Mouse (Mus musculus) cerebellum, adult 9-11 months (tissue): ENCODE data around the gene Mgat4b.
"Not testable (repeated sequence)": the region's sequence is repeated elsewhere in the genome, so short reads cannot be mapped to it uniquely, and the experiment has no call there.

Experiments used
- DNase-seq: peaks from one replicate; pipeline ENCODE4 v3.0.0; 2022

Gene Mgat4b

DNA sequence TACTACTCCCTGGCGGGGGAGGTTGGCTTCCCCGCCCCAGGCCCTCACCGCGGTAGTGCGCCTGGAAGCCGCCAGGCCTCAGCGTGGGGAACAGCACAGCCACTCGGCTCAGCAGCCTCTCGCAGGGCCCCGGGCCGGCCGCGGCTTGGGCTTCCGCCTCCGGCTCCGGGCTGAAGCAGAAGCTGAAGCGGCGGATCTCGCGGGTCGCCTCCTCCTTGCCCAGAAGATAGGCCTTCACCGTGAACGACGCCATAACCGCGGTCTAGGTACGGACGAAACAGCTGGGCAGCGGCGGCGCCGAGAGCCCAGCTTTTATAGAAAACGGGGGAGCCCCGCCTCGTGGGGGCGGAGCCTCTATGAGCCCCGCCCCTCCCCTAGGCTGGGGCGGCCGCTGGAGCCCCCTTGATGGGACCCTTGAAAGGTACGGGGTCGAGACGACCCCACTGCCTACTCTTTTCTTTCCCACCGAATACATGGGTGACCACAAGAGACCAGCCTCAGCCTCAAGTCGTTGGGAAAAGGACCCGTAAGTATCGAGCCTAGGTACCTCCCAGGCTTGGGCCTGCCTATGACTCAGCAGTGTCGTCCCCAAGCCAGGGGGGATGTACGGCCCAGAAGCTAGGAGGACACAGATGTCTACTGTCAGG is at the start of gene Mgat4b, which contains the start of gene Sqstm1:
Gene Mgat4b, plus strand, starts transcription at position 386 of the 647 bp plus-strand sequence.
Gene Sqstm1, minus strand, starts transcription at position 323 of the 647 bp plus-strand sequence.
- DNase-seq, result peak; percentile 84

DNA sequence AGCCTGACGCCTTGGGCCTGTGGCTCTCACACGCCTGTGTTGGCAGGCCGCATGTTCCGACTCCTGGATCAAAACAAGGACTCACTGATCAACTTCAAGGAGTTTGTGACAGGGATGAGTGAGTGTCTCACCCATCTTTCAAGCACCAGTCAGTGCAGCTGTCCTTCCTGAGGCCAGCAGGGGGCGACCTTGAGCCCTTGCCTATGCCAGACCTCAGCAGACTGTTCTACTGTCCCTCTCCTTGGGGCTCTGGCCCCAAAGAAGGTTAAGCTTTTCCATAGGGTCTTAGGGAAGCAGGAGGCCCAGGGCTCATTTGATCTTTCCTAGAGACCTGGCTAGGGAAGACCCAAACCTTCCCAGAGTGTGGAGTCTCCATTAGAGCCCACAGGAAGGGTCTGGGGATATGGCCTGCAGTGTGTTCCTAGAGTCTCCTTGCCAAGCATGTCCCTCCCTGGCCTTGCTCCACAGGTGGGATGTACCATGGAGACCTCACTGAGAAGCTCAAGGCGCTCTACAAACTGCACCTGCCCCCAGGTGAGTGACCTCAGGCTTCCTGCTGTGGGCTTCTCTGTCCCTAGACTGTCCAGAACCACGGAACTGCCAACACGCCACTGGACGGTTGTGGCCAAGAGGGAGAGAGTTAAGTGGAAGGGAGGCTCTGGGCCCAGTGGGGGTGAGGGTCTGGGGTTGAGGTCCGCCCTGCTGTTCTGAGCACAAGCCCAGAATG is 48.9 kb upstream of the Mgat4b start:
- DNase-seq, result no peak

DNA sequence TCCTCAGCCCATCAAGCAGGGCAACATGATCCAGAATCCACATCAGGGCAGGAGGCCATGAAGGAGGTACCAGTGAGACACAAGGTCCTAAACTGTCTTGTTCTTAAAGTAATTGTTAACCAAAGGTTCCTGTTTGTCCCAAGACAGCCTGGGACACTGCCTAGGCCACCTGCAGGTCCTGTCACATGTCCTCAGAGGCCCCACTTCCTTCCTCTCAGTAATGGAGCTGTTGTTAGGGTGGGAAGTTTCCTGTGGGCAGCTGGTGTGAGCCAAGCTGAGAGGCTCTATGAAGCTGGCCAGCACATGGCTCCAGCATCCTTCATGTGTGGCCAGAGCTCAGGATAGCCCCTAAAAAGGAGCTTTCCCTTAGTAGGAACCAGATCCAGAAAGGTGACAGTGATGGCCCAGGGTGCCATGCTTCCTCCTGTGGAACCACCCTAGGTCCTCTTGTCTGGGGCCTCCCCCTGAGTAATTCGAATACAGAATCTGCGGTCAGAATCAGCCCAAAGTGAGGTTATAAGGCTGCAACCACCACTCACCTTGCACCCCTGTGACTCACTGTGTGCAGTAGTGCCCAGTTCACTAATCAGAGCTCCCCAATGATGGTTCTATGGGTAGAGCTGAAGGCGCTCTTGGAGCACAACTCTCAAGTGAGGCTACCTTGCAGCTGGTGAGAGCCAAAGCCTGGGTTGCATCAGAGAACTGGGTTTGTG is 48.2 kb upstream of the Mgat4b start:
- DNase-seq, result no peak

DNA sequence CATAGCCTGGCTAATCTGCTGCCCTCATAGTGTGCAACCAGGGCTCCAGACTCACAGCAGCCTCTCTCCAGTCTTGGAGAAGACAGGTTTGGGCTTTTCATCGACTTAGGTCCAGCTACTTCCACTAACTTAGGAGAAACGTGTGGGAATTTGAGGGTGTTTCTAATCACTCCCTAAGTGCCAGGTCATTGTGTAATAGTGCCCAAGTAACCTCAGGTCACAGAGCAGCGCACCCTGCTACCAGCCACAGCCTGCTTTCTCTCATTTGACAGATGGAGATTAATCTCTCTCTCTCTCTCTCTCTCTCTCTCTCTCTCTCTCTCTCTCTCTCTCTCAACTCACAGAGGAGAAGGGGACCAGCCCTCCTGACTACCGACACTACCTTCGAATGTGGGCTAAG is 42.3 kb upstream of the Mgat4b start:
- no peak for DNase-seq

DNA sequence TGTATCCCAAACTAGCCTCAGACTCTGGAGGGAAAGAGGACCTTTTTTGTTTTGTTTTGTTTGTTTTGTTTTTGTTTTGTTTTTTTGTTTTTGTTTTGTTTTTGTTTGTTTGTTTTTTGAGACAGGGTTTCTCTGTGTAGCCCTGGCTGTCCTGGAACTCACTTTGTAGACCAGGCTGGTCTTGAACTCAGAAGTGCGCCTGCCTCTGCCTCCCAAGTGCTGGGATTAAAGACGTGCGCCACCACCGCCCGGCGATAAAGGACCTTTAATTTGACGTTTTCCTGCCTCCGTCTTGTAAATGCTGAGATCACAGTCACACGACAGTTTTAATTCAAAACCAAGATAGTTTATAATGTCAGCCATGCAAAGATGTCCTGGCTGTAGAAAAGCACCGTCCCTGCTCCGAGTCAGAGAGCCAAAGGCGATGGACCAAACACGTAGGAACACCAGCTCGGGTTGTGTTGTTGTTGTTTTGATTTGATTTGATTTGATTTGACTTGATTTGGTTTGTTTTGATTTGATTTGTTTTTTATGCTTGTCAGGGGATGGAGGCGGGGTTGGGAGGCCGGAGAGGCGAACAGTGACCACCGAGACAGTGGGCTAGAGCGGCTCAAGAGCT is 36.5 kb upstream of the Mgat4b start, which contains the start of gene Mrnip:
Gene Mrnip, plus strand, starts transcription at position 334 of the 619 bp plus-strand sequence.
- DNase-seq, result not testable (repeated sequence)

DNA sequence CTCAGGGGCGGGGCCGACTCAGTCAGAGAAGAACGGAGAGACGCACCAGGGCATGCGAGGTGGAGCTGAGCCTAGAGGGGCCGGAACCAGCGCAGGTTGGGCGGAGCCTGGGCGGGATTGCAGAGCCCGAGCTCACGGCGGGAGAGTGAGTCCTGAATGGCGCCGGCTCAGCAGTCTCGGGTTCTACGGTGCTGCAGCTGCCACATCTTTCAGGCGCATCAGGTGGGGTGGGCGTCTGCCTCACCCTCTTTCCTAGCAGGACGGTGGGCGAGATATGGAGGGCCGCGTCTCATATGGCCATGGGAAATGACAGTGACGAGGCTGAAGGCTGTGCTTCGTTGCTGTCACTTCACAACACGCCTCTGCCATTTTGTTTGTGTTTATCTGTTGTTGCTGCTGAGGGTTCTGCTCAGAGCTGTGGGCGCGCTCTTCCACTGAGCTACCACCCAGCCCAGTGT is 35.9 kb upstream of the Mgat4b start:
- DNase-seq, result peak; percentile 98

DNA sequence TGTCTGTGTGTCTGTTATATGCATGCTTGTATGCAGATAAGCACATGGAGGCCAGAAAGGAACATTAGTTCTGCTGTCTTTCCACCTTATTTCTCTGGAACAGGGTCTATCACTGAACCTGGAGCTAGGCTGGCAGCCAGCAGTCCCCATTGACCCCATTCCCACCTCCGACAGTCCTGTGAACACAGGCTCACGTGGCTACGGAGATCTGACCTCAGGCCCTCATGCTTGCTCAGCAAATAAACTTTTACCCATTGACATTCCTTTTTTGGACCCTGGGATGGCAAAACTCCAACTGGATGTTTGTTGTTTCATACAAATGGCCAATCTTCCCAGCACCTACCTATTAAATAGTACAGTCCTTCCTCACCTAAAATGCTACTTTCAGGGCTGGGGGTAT is 34.3 kb upstream of the Mgat4b start:
- no peak for DNase-seq

DNA sequence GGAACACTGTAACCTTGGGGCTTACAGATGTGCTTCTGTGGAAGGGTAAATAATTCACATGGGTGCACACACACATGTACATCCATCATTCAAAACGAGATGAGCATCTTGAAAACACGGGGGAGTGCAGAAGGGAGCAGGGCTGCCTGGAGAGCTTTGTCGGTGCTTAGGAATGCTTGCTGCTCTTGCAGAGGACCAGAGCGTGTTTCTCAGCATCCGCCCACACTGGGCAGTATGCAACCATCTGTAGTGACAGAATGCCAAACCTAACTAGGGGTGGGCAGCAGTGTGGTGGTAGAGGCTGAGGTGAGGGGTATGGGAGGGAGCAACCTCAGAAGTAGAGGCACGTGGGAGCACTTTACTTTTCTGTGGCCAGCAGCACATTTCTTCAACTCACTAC is 33.6 kb upstream of the Mgat4b start:
- no peak for DNase-seq

DNA sequence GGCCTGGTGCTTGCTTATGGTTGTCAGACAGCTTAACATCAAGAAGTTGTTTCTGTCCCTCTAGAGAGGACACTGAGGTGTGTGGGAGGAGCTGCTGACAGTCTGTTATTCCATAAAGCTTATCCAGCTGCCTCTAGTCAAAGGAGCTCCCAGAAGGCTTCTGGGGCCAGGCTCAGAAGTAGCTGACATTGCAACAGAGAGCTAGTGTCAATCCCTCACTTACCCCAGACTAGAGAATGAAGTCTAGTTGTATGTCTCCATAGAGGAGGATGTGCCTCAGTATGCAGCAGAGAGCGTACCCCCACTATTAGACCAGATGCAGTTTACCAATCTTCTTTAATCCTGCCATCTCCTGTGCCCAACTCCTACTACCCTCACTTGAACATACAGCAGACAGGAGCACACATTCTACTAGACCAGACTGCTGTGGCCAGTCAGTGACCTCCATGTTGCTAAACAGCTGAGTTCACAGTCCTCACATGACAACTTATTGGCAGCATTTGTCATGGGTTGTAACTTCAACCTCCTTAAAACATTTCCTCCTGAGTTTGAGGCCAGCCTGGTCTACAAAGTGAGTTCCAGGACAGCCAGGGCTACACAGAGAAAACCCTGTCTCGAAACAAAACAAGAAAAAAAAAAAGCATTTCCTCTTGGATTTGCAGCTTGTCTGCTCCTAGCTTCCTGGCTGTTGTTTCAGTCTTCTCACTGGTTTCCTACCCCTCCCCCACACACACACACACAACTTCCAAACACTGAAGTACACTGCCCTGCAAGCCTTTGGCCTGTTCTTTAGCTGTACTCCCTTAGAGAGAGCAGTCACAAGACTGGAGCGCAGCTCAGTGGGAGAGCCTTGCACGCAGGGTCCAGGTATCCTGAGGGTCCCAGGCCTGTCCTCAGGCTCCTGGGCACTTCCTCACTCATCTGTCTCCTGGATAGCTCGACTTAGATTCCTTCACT is 31.9 kb upstream of the Mgat4b start:
- no peak for DNase-seq

DNA sequence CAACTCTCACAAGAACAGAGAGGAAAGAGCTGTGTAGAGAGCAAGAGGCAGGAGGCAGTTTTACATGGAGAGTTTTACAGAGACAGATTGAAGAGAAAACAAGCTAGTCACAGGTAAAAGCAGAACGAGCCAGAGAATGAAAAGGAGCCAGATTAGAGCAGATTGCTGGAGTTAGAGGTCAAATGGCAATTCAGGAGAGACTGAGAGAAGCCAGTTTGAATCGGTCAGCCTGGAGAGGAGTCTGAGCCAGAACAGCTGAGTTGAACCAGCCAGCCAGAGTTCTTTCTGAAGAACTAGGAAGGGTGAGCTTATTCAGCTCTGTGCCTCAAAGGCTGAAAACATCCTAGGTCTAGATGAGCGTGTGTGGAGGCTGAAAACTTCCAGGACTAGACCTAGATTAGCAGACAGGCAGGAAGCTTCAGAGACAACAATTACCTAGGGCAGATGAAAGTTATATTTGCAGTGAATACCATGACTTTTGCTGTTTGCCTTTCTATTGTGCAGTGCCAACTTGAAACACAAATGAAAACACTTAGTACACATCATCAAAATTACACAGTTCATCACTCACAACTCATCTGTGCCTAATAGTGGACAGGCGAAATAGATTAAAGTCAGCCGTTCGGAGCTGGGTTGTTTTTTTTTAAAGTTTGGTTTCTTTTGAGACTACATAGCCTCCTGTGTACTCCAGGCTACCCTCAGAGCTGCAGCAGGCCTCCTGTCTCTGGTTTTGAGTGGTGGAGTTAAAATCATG is 30.0 kb upstream of the Mgat4b start:
- DNase-seq, result no peak

DNA sequence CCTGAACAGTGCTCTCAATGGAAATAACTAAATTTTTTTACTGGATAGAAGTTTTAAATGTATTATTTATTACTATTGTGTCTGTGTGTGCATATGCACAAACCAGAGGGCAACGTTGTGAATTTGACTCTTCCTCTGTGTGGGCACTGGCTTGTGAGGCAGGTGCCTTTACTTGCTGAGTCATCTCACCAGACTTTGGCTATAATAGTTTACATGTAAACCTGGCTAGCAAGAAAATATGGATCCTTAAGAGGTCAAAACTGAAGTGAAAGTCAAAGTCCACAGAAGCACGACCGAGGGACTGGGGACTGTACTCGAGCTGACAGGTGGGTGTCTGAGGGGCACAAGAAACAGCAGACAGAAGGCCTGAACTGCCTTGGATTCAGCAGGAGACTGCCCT is 28.0 kb upstream of the Mgat4b start:
- DNase-seq, result no peak

DNA sequence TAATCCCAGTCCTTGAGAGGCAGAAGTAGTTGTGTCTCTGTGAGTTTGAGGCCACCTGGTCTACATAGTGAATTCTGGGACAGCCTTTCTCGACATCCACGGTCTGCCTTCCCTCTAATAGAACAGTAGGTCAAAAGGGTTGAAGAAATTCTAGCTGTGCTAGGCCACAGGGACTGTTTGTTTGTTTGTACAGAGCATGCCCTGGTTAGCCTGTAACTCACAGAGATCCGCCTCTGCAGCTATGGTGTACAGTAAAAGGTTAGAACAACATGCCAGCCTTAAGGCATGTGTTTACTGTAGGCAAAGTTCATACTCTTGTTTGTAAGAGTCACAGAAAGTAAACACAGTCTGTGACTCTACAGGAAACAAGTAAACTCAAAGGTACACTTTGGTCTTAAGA is 25.9 kb upstream of the Mgat4b start:
- DNase-seq, result no peak

DNA sequence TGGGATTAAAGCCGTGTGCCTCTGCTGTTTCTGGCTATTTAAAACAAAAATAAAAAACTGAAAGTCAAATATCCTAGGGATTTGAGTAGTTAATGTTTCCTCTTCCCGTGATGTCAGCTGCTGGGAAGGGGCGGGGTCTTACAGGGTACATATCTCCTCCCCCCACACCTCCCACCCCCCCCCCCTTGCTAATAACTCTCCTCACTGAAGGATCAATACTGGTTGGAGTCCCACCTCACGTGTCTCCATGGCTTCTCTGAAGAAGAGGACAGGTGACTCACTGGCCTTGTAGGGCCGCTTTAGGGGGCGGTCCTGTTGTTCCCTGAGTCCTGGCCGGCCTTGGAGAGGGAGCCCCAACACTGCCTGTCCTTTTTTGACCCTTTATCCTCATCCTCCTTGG is 22.0 kb upstream of the Mgat4b start:
- DNase-seq, result no peak

DNA sequence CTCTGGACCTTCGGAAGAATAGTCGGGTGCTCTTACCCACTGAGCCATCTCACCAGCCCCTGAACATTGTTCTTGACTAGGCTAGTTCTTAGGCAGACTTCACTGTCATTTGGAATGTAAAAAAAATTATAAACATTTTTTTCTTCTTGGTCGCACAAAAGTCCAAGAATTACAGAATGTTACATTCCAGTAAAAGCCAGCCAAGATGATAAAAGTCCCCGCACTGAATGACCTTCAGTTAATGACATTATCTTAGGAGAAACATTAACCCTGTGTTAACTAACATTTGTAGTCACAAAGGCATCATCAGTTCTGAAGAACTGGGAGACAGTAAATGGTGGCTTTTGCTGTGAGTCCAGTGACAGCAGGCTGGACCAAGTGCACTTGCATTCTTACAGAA is 20.3 kb upstream of the Mgat4b start:
- no peak for DNase-seq

DNA sequence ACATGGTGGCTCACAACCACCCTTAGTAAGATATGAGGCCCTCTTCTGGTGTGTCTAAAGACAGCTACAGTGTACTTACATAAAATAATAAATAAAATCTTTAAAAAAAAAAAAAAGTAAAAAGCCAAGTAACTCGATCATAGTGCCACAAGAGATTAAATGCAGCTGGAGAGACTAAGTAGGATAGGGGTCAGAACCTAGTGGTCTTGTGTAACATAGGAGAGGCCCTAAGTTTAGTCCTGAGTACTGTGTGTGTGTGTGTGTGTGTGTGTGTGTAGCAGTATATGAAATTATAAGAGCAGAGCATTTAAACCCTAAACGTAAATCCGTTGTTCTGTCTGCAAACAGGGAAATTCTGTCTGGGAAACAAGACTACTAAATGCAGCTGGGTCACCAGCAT is 18.4 kb upstream of the Mgat4b start:
- DNase-seq, result no peak

DNA sequence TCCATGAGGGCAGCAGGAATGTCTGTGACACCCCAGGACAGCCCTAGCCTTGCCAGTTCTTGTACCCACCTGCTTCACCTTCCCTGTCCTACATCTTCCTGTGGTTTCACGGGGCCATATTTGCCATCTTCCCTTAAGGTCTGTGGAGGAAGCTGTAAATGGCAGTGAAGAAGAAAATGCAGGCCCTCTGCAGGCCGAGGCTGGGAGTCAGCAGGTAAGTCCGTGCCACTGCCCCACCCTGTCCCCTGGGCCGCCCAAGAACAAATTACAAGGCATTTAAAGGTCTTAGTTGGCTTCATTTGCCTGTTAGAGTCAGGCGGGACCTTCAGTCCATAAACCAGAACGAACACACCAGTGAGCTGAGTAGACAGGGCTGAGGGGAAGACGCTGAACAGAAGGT is 16.6 kb upstream of the Mgat4b start:
- DNase-seq, result no peak

DNA sequence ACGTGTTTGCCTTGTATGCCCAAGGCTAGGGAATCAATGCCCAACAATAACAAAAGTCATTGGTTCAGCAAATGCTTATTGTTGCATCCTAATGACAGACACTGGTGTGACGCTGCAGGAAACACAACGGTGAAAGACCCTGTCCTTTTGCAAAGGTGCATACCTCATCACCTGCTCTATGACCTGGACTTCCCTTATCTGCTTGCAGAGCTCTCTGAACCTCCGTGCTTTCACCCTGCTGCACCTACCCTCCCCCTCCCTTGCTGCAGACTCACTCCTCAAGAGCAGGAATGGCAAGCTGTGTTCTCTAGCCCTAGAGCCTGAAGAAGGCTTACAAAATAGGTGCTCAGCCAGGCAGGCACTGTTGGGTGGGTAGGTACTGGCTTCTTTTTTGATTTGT is 15.9 kb upstream of the Mgat4b start:
- DNase-seq, result no peak

DNA sequence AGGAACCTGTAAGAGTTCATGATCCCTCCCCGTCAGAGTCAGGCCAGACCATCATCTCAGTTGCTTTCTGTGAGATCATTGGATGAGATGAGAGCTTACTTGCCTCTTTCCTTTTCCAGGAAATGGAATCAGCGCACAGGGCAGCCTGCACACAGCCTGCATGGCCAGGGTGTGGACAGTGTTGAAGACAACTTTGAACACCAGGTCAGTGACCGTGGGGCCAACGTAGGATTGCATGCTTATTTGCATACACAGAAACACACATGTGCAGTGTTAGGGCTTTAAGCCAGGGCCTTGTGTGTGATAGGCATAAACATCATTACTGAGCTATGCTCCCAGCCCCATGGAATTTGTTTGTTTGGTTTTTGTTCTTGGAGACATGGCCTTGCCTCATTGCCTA is 13.2 kb upstream of the Mgat4b start:
- no peak for DNase-seq

DNA sequence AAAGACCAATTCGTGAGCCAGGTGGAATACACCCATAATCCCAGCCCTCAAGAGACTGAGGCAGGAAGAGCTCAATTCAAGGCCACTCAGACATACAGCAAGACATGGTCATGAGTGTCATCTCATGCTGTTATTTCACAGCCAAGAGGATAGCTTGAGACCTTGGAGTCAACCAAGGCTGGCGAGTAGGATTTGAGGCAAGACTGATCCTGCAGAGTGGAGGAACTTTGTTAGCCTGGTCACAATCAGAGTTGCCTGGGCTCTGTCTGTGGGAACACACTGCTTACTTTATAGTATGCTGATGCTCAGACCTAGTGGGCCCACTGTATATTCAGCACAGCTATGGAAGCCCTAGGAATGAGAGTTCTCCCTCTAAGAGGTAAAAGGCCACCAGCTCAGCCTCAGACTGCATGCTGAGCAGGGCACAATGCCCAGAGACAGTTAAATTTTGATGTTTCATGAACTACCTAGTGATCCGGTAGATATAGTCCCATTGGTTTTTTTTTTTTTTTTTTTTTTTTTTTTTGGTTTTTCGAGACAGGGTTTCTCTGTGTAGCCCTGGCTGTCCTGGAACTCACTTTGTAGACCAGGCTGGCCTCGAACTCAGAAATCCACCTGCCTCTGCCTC is 12.4 kb upstream of the Mgat4b start:
- DNase-seq, result no peak

DNA sequence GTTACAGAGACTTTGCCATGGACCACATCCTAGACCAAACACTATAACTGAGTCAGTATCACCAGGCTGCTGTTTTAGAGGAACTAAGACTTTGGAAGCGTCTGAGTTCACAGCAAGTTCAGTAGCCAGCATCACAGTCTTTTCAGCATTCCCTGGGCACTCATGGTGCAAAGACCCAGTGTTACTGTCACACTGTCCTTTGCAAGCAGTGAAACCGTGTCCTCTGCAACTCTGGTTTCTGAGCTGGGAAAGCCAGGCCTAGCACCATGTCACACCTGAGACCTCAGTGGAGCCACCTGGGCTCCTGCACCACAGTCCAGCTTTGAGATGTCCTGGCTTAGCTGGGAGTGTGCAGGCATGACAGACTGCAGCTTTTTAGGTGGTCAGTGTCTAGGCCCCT is 11.8 kb upstream of the Mgat4b start:
- no peak for DNase-seq

DNA sequence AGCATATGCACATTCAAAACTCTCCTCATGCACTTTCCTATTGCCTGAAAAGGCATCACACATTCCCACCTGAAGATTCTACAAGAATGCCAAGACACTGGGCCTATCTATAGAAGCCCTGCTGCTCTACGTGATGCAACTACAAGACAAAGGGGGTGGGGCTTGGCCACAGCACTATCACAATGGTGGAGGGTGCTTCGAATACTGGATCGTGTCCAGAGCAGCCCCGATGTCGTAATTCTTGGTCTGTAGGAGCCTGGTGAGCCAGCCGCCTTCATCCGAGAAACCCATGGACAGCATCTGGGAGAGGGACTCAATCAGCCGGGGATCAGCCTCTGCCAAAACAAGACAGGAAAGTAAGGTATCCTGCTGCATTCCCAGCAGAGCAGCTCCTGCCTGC is 10.1 kb upstream of the Mgat4b start:
- DNase-seq, result no peak
